ENCODE assay signal across 9 mouse cellular contexts in the genomic region with DNA sequence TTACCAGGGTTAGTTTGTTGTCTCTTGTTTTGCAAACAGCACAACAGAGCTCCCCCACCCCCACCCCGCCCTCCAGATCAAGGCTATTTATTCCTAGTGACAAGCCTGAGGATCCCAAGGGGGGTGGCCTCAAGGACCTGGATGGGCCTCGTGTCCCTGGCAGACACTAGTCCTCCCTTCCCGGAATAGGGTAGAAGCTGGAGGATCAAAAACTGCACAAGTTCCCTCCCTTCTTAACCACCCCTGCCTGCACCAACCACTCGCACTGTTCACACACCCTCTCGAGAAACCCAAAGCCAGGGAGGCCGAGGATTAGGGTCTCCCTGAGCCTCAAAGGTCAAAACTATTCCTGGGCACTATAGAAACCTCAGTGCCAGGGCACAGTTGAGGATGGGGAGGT. TPM values are rescaled to one million over a fixed set of nuclear protein-coding genes. Genes with fewer than 3 reads are reported as not detected.
DNase-seq lines count a peak whose midpoint lies in the region; ATAC-seq and TF ChIP-seq lines count a peak whose summit lies in the region.
"Had no signal": no experiment of that assay in that cellular context is flagged by ENCODE, and none has a peak within 500 bp of the region (broad histone marks: within the 10 kb centered on the region; RNA-seq: fewer than 3 reads in every experiment).

No protein-coding gene starts in this region.

- no peaks in the 10 kb centered on the region for H3K9me3 ChIP-seq in limb, embryonic 13.5 days
- H3K9me3 ChIP-seq in stomach, embryonic 15.5 days: no peaks in the 10 kb centered on the region

- H3K9ac ChIP-seq in limb, embryonic 13.5 days: peak overlapping the region; percentile 94; the same call in 1 of the 2 replicates
- no peak overlapping the region for H3K9ac ChIP-seq in stomach, embryonic 15.5 days

- TF ChIP-seq CTCF in thymus, adult 2 months (IDR thresholded peaks at IDR 0.05; ENCODE audit: borderline replicate concordance, control insufficient read depth, extremely low read depth, insufficient read depth, low read length, poor library complexity): no peak

- peaks cover 46% of the 10 kb centered on the region for H3K4me1 ChIP-seq in thymus, adult 2 months (replicated peaks; ENCODE audit: control insufficient read depth, insufficient read depth, low read length)
- H3K4me1 ChIP-seq in limb, embryonic 13.5 days: peaks cover 47% of the 10 kb centered on the region
- H3K4me1 ChIP-seq in stomach, embryonic 15.5 days: peaks cover 30% of the 10 kb centered on the region

- intact Hi-C loops in left cerebral cortex, postnatal 14 days (cut with DNase I): no loop called here

- peak overlapping the region; percentile 77 for H3K4me2 ChIP-seq in limb, embryonic 13.5 days (replicated peaks)
- peak overlapping the region; percentile 79 for H3K4me2 ChIP-seq in stomach, embryonic 15.5 days

- 37% methylated on average over 6 of the region's 6 CpGs for WGBS in thymus, adult 2 months
- WGBS in limb, embryonic 13.5 days: 10% methylated on average over 6 of the region's 6 CpGs
- 17% methylated on average over 6 of the region's 6 CpGs for WGBS in stomach, embryonic 15.5 days

- no peak for TF ChIP-seq POLR2A in thymus, adult 2 months (IDR thresholded peaks at IDR 0.05; ENCODE audit: control insufficient read depth, extremely low read depth, insufficient read depth, low read length, poor library complexity)

- H3K4me3 ChIP-seq in thymus, adult 2 months (ENCODE audit: control insufficient read depth, insufficient read depth, low read length): no peak overlapping the region
- peak overlapping the region; percentile 93 for H3K4me3 ChIP-seq in limb, embryonic 13.5 days
- H3K4me3 ChIP-seq in stomach, embryonic 15.5 days (replicated peaks): peak overlapping the region; percentile 84

- no peaks in the 10 kb centered on the region for H3K27me3 ChIP-seq in thymus, adult 2 months (ENCODE audit: control insufficient read depth, insufficient read depth, low read length)
- H3K27me3 ChIP-seq in limb, embryonic 13.5 days: 0 out of 2 replicates have a peak, but pooled peaks cover 3% of the 10 kb centered on the region
- no peaks in the 10 kb centered on the region for H3K27me3 ChIP-seq in stomach, embryonic 15.5 days (replicated peaks)

- ATAC-seq in limb, embryonic 13.5 days (ENCODE audit: low FRiP score, low read depth): no peak
- ATAC-seq in stomach, embryonic 15.5 days (ENCODE audit: insufficient read depth, low FRiP score, low read depth): no peak; the same call in 1 of the 2 replicates

- DNase-seq in adrenal gland, adult 2 months: peak; percentile 39
- no peak for DNase-seq in adrenal gland, adult 18-20 months (ENCODE audit: low spot score in 2 of 2)
- peak; percentile 23 for DNase-seq in thymus, adult 2 months
- no peak for DNase-seq in thymus, postnatal 10 days (ENCODE audit: low spot score in 2 of 2)
- no peak for DNase-seq in left cerebral cortex, postnatal 14 days (ENCODE audit: low spot score in 2 of 2)
- no peak for DNase-seq in urinary bladder, adult 2 months (ENCODE audit: low spot score)

- H3K27ac ChIP-seq in thymus, adult 2 months (ENCODE audit: control insufficient read depth, insufficient read depth, low read length): no peak overlapping the region
- H3K27ac ChIP-seq in limb, embryonic 13.5 days: peak overlapping the region; percentile 94
- H3K27ac ChIP-seq in stomach, embryonic 15.5 days: peak overlapping the region; percentile 94

- no peaks in the 10 kb centered on the region for H3K36me3 ChIP-seq in thymus, adult 2 months (ENCODE audit: control insufficient read depth, insufficient read depth, low read length)
- H3K36me3 ChIP-seq in limb, embryonic 13.5 days: no peaks in the 10 kb centered on the region
- H3K36me3 ChIP-seq in stomach, embryonic 15.5 days: no peaks in the 10 kb centered on the region

RNA-seq across cellular contexts. Expression of a gene that starts 0.7 kb away (rescaled TPM):
- 10 to 100 TPM in 1 of 2 experiments, 1 to 10 TPM in 1; 6.6 to 15.7 TPM for total RNA-seq in adrenal gland, adult 2 months (2021)
- 23.6 and 27.6 TPM in 2 replicates for polyA plus RNA-seq in adrenal gland, adult 2 months (2012; rRNA removed)
- 10 to 100 TPM in 1 of 2 experiments, 1 to 10 TPM in 1; 6.3 to 15.0 TPM for total RNA-seq in adrenal gland, adult 18-20 months (2021)
- polyA plus RNA-seq in thymus, adult 2 months (2012; rRNA removed): 36.1 and 59.4 TPM in 2 replicates
- polyA plus RNA-seq in limb, embryonic 13.5 days (2015; fragmentation: Nextera tagmentation; extraction: Ambion mirVana): 19.9 and 23.8 TPM in 2 replicates
- 12.3 and 14.2 TPM in 2 replicates for polyA plus RNA-seq in stomach, embryonic 15.5 days (2015; fragmentation: Nextera tagmentation; extraction: Ambion mirVana)
- 1 to 10 TPM; 3.8 to 4.2 TPM for total RNA-seq in left cerebral cortex, postnatal 14 days (2021)
- 2.7 and 5.2 TPM in 2 replicates for polyA plus RNA-seq in urinary bladder, adult 2 months (2012; rRNA removed)

RNA-seq across cellular contexts. Expression of a gene that starts 6.4 kb away (rescaled TPM):
- 10 to 100 TPM; 33.4 to 33.5 TPM for total RNA-seq in adrenal gland, adult 2 months (2021)
- 2.0 and 2.1 TPM in 2 replicates for polyA plus RNA-seq in adrenal gland, adult 2 months (2012; rRNA removed)
- total RNA-seq in adrenal gland, adult 18-20 months (2021): 10 to 100 TPM; 32.5 to 35.7 TPM
- polyA plus RNA-seq in thymus, adult 2 months (2012; rRNA removed): 6.0 and 6.3 TPM in 2 replicates
- 84.4 and 87.9 TPM in 2 replicates for polyA plus RNA-seq in limb, embryonic 13.5 days (2015; fragmentation: Nextera tagmentation; extraction: Ambion mirVana)
- 79.4 and 82.1 TPM in 2 replicates for polyA plus RNA-seq in stomach, embryonic 15.5 days (2015; fragmentation: Nextera tagmentation; extraction: Ambion mirVana)
- 10 to 100 TPM; 14.1 to 14.3 TPM for total RNA-seq in left cerebral cortex, postnatal 14 days (2021)
- polyA plus RNA-seq in urinary bladder, adult 2 months (2012; rRNA removed): 31.6 and 32.9 TPM in 2 replicates

RNA-seq across cellular contexts. Expression of a gene that starts 14.8 kb away (rescaled TPM):
- total RNA-seq in adrenal gland, adult 2 months (2021): 10 to 100 TPM; 30.6 to 40.0 TPM
- 2.8 and 3.8 TPM in 2 replicates for polyA plus RNA-seq in adrenal gland, adult 2 months (2012; rRNA removed)
- 10 to 100 TPM; 33.1 to 34.9 TPM for total RNA-seq in adrenal gland, adult 18-20 months (2021)
- 23.2 and 25.3 TPM in 2 replicates for polyA plus RNA-seq in thymus, adult 2 months (2012; rRNA removed)
- polyA plus RNA-seq in limb, embryonic 13.5 days (2015; fragmentation: Nextera tagmentation; extraction: Ambion mirVana): 180 and 188 TPM in 2 replicates
- 133 and 140 TPM in 2 replicates for polyA plus RNA-seq in stomach, embryonic 15.5 days (2015; fragmentation: Nextera tagmentation; extraction: Ambion mirVana)
- total RNA-seq in left cerebral cortex, postnatal 14 days (2021): 10 to 100 TPM; 31.1 to 32.2 TPM
- 38.1 and 40.4 TPM in 2 replicates for polyA plus RNA-seq in urinary bladder, adult 2 months (2012; rRNA removed)

RNA-seq across cellular contexts. Expression of a gene that starts 41.9 kb away (rescaled TPM):
- total RNA-seq in adrenal gland, adult 2 months (2021): 10 to 100 TPM; 20.1 to 26.0 TPM
- polyA plus RNA-seq in adrenal gland, adult 2 months (2012; rRNA removed): 11.9 and 16.3 TPM in 2 replicates
- total RNA-seq in adrenal gland, adult 18-20 months (2021): 10 to 100 TPM; 16.9 to 18.8 TPM
- 81.3 and 101 TPM in 2 replicates for polyA plus RNA-seq in thymus, adult 2 months (2012; rRNA removed)
- polyA plus RNA-seq in limb, embryonic 13.5 days (2015; fragmentation: Nextera tagmentation; extraction: Ambion mirVana): 24.6 and 25.2 TPM in 2 replicates
- 27.1 and 31.6 TPM in 2 replicates for polyA plus RNA-seq in stomach, embryonic 15.5 days (2015; fragmentation: Nextera tagmentation; extraction: Ambion mirVana)
- 10 to 100 TPM; 35.3 to 42.5 TPM for total RNA-seq in left cerebral cortex, postnatal 14 days (2021)
- polyA plus RNA-seq in urinary bladder, adult 2 months (2012; rRNA removed): 30.0 and 34.8 TPM in 2 replicates

RNA-seq across cellular contexts. Expression of a gene that starts 43.2 kb away (rescaled TPM):
- total RNA-seq in adrenal gland, adult 2 months (2021): under 1 TPM in 1 of 2 experiments, not detected in 1; 0.10 TPM
- polyA plus RNA-seq in adrenal gland, adult 2 months (2012; rRNA removed): 0.15 and 0.26 TPM in 2 replicates
- not detected for total RNA-seq in adrenal gland, adult 18-20 months (2021)
- 0.38 and 0.46 TPM in 2 replicates for polyA plus RNA-seq in thymus, adult 2 months (2012; rRNA removed)
- polyA plus RNA-seq in limb, embryonic 13.5 days (2015; fragmentation: Nextera tagmentation; extraction: Ambion mirVana): 0.75 and 0.99 TPM in 2 replicates
- polyA plus RNA-seq in stomach, embryonic 15.5 days (2015; fragmentation: Nextera tagmentation; extraction: Ambion mirVana): 0.14 TPM in 2 replicates
- total RNA-seq in left cerebral cortex, postnatal 14 days (2021): 10 to 100 TPM; 29.9 to 30.1 TPM
- polyA plus RNA-seq in urinary bladder, adult 2 months (2012; rRNA removed): 0.14 and 0.18 TPM in 2 replicates
- total RNA-seq: liver, adult 2 months had no signal
- polyA plus RNA-seq: liver, adult 2 months had no signal

Comparison
In these comparisons a context has a peak if more than half of its experiments do, and no peak if none do; other contexts are left out.
1. DNase-seq: peak in adrenal gland, adult 2 months (single experiment) and thymus, adult 2 months (single experiment); none in adrenal gland, adult 18-20 months (0 of 2), thymus, postnatal 10 days (0 of 2), left cerebral cortex, postnatal 14 days (0 of 2) and urinary bladder, adult 2 months (single experiment).